Mouse (Mus musculus) hindbrain, embryonic 14.5 days (tissue): Measurements from ENCODE around the gene Cmtr1. TPM values are rescaled to one million over a fixed set of nuclear protein-coding genes. Genes with fewer than 3 reads are reported as not detected.

ENCODE experiments used
- ATAC-seq: fragments of 200-750 bp; cut with Nextera tagmentation; 2 replicates; pipeline ENCODE4 v1.8.0; 2017; ENCODE audit warnings: moderate number of reproducible peaks, mild to moderate bottlenecking, moderate TSS enrichment, moderate library complexity; ENCODE audit not compliant: low FRiP score
- DNase-seq: peaks from one replicate; pipeline ENCODE4 v3.0.0-alpha.2; 2015; ENCODE audit warnings: low spot score
- H3K27ac ChIP-seq: fragments of 300-500 bp; sonication (generic); 2 replicates; pipeline ENCODE4 v1.5.1; 2014; ENCODE audit warnings: mild to moderate bottlenecking, moderate library complexity
- H3K27me3 ChIP-seq: fragments of 300-500 bp; sonication (generic); 2 replicates; pipeline ENCODE4 v1.6.1; 2014; ENCODE audit warnings: mild to moderate bottlenecking, low read length, mixed read lengths; ENCODE audit not compliant: control insufficient read depth, insufficient read depth
- H3K36me3 ChIP-seq: fragments of 300-500 bp; sonication (generic); replicated peaks from 2 replicates; pipeline ENCODE4 v1.6.1; 2014; ENCODE audit not compliant: control insufficient read depth, insufficient read depth
- H3K4me1 ChIP-seq: fragments of 300-500 bp; sonication (generic); replicated peaks from 2 replicates; pipeline ENCODE4 v1.6.1; 2014; ENCODE audit warnings: antibody characterized with exemption, low read length, mixed read lengths; ENCODE audit not compliant: control insufficient read depth, insufficient read depth
- H3K4me2 ChIP-seq: fragments of 300-500 bp; sonication (generic); replicated peaks from 2 replicates; pipeline ENCODE4 v1.6.1; 2014; ENCODE audit warnings: mild to moderate bottlenecking, moderate library complexity
- H3K4me3 ChIP-seq: fragments of 300-500 bp; sonication (generic); replicated peaks from 2 replicates; pipeline ENCODE4 v1.5.1; 2014; ENCODE audit warnings: mild to moderate bottlenecking, low read length
- H3K9ac ChIP-seq: fragments of 300-500 bp; sonication (generic); 2 replicates; pipeline ENCODE4 v1.6.1; 2014
- H3K9me3 ChIP-seq: fragments of 300-500 bp; sonication (generic); 2 replicates; pipeline ENCODE4 v1.6.1; 2016; ENCODE audit warnings: low read length; ENCODE audit not compliant: control insufficient read depth
- WGBS: fragments of 180-500 bp; shearing (Covaris S2); extraction: QIAGEN DNeasy Blood & Tissue Kit; methylation state at CpG from one replicate; pipeline ENCODE4 v1.1.7; 2014; 5-methylcytosine and 5-hydroxymethylcytosine counted together
- polyA plus RNA-seq: library from polyadenylated mRNA; unstranded; fragments of >200 nt; fragmentation: Nextera tagmentation; extraction: Ambion mirVana; gene quantifications from 2 replicates; pipeline ENCODE4 v1.2.1, GENCODE M21; 2014

Cmtr1 gene
- polyA plus RNA-seq, 1 experiment from 2014 or later = 103 TPM

- Histone ChIP-seq H3K27me3 (no peaks in the 10 kb centered on the region), H3K9ac (no peak overlapping the region), H3K4me3 (no peak overlapping the region), H3K36me3 (no peaks in the 10 kb centered on the region), H3K27ac (no peak overlapping the region), H3K9me3 (no peaks in the 10 kb centered on the region), H3K4me1 (peaks cover 14% of the 10 kb centered on the region), H3K4me2 (no peak overlapping the region)
- WGBS = 72% methylated on average over 13 of the region's 13 CpGs
- no peak for ATAC-seq
- no peak for DNase-seq
Observed at GRCm38 (mm10) chr17:29719628-29720575, 59.5 kb downstream of the Cmtr1 start.

GRCm38 (mm10) chr17:29720755-29721365 lies 60.5 kb downstream of the Cmtr1 start:
- no peaks in the 10 kb centered on the region for H3K27me3 ChIP-seq
- H3K27ac ChIP-seq = no peak overlapping the region
- H3K9me3 ChIP-seq = no peaks in the 10 kb centered on the region
- H3K36me3 ChIP-seq = no peaks in the 10 kb centered on the region
- ATAC-seq (no peak), DNase-seq (no peak)
- H3K4me3 ChIP-seq = no peak overlapping the region
- H3K4me1 ChIP-seq = peaks cover 10% of the 10 kb centered on the region
- no peak overlapping the region for H3K9ac ChIP-seq
- 73% methylated on average over 11 of the region's 11 CpGs for WGBS
- H3K4me2 ChIP-seq = no peak overlapping the region

GRCm38 (mm10) chr17:29724610-29725009 lies 64.2 kb downstream of the Cmtr1 start:
- Histone ChIP-seq H3K4me1 (no peaks in the 10 kb centered on the region), H3K4me2 (no peak overlapping the region), H3K27ac (no peak overlapping the region), H3K27me3 (no peaks in the 10 kb centered on the region), H3K4me3 (no peak overlapping the region), H3K9me3 (no peaks in the 10 kb centered on the region), H3K9ac (no peak overlapping the region), H3K36me3 (no peaks in the 10 kb centered on the region)
- no peak; the same call in 1 of the 2 replicates for ATAC-seq
- whole genome bisulfite sequencing = 58% methylated on average over 6 of the region's 6 CpGs
- DNase-seq = peak; percentile 46

GRCm38 (mm10) chr17:29725027-29725620 lies 64.7 kb downstream of the Cmtr1 start:
- no peak overlapping the region for H3K27ac ChIP-seq
- no peak overlapping the region for H3K9ac ChIP-seq
- no peaks in the 10 kb centered on the region for H3K36me3 ChIP-seq
- ATAC-seq (no peak), DNase-seq (no peak)
- WGBS = 57% methylated on average over 6 of the region's 6 CpGs
- no peaks in the 10 kb centered on the region for H3K9me3 ChIP-seq
- H3K27me3 ChIP-seq = no peaks in the 10 kb centered on the region
- H3K4me2 ChIP-seq = no peak overlapping the region
- H3K4me1 ChIP-seq = no peaks in the 10 kb centered on the region; the same call in 1 of the 2 replicates
- no peak overlapping the region for H3K4me3 ChIP-seq

- no peak overlapping the region for H3K27ac ChIP-seq
- peaks cover 16% of the 10 kb centered on the region for H3K4me1 ChIP-seq
- H3K27me3 ChIP-seq = no peaks in the 10 kb centered on the region
- DNase-seq (no peak), ATAC-seq (no peak)
- no peak overlapping the region for H3K4me3 ChIP-seq
- H3K9ac ChIP-seq = no peak overlapping the region
- 66% methylated on average over 8 of the region's 8 CpGs for WGBS
- H3K9me3 ChIP-seq = no peaks in the 10 kb centered on the region
- no peaks in the 10 kb centered on the region for H3K36me3 ChIP-seq
- H3K4me2 ChIP-seq = no peak overlapping the region
Observed at GRCm38 (mm10) chr17:29728082-29728481, 67.7 kb downstream of the Cmtr1 start.

- ATAC-seq = peak; percentile 49; the same call in 1 of the 2 replicates
- H3K36me3 ChIP-seq = no peaks in the 10 kb centered on the region
- no peak overlapping the region for H3K4me3 ChIP-seq
- no peak overlapping the region for H3K4me2 ChIP-seq
- peak; percentile 59 for DNase-seq
- H3K27ac ChIP-seq = peak overlapping the region; percentile 74
- 15% methylated on average over 13 of the region's 13 CpGs for WGBS
- peaks cover 20% of the 10 kb centered on the region for H3K4me1 ChIP-seq
- 0 out of 2 replicates have a peak overlapping the region, but pooled peaks have one; percentile 4 for H3K9ac ChIP-seq
- H3K27me3 ChIP-seq = no peaks in the 10 kb centered on the region
- H3K9me3 ChIP-seq = no peaks in the 10 kb centered on the region
Observed at GRCm38 (mm10) chr17:29730510-29731265, 70.3 kb downstream of the Cmtr1 start.

GRCm38 (mm10) chr17:29731266-29731952 lies 71.0 kb downstream of the Cmtr1 start:
- Histone ChIP-seq H3K4me2 (no peak overlapping the region), H3K27me3 (no peaks in the 10 kb centered on the region), H3K36me3 (no peaks in the 10 kb centered on the region), H3K9ac (0 out of 2 replicates have a peak overlapping the region, but pooled peaks have one; percentile 4), H3K4me3 (no peak overlapping the region), H3K27ac (peak overlapping the region; percentile 74), H3K9me3 (no peaks in the 10 kb centered on the region), H3K4me1 (peaks cover 25% of the 10 kb centered on the region)
- DNase-seq = no peak
- WGBS = 26% methylated on average over 12 of the region's 12 CpGs
- 0 out of 2 replicates have a peak, but pooled peaks have one; percentile 33 for ATAC-seq

- Histone ChIP-seq H3K27me3 (no peaks in the 10 kb centered on the region), H3K9me3 (no peaks in the 10 kb centered on the region), H3K36me3 (no peaks in the 10 kb centered on the region), H3K27ac (peak overlapping the region; percentile 74), H3K4me1 (peaks cover 25% of the 10 kb centered on the region), H3K9ac (no peak overlapping the region), H3K4me3 (no peak overlapping the region), H3K4me2 (no peak overlapping the region)
- ATAC-seq = no peak
- DNase-seq = no peak
- WGBS = 35% methylated on average over 6 of the region's 6 CpGs
Observed at GRCm38 (mm10) chr17:29731953-29732325, 71.5 kb downstream of the Cmtr1 start.
